Mouse (Mus musculus): ENCODE data around the gene Zcchc13.

The Zcchc13 gene

DNA sequence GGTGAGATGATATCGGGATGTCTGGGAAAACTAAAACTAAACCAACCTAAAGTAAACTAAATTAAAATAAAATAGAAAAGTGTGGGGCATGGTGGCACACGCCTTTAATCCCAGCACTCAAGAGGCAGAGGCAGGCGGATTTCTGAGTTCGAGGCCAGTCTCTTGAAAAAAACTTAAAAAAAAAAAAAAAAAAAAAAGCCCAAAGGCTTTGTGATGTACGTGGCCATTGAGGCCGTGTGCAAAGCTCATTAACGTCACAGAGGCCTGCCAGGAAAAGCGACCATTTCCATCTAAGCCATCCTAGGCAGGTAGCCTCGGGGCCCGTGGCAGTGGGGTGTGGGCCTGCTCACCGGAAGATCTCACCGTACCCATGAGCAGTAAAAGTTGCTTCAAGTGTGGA lies at the start of gene Zcchc13:
Gene Zcchc13, plus strand, starts transcription at position 284 of the 400 bp plus-strand sequence.
- no peak for DNase-seq (ENCODE audit: low spot score in 2 of 2)

DNA sequence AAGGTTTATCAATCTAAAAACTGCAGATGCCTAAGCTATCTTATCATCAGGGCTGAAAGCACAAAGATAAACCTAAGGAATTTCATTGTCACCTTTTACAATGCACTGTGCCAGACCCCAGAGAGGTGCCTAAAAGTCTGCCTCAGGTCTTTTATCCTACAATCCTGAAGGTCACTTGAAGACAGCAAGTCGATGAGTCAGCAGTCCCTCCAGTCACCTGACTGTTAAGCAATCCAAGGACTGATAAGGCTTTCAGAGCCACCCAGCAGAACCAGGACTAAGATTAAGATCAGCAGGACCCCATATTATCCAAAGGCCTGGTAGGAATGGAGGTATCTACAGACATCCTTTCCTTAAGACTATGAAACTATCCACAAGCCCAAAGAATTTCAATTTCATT lies 46.1 kb upstream of the Zcchc13 start:
- no peak for DNase-seq (ENCODE audit: low spot score in 2 of 2)

DNA sequence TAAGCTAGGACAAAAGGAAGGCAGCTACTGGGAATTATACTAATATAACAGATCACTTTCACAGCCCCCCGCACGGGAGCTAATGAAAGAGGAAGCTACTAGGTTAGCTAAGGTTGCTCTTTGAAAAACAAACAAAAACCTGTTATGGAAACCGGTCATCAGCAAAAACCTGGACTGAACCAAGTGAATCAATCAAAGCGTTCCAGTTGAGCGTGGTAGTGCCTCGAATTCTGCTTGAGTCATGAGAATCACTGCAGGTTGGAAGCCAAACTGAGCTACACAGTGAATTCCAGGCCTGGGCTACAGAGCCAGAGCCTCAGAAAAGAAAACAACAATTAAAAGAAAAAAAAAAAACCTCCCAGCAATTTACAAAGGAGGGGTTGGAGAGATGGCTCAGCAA lies 38.3 kb upstream of the Zcchc13 start:
- no peak for DNase-seq (ENCODE audit: low spot score in 2 of 2)

DNA sequence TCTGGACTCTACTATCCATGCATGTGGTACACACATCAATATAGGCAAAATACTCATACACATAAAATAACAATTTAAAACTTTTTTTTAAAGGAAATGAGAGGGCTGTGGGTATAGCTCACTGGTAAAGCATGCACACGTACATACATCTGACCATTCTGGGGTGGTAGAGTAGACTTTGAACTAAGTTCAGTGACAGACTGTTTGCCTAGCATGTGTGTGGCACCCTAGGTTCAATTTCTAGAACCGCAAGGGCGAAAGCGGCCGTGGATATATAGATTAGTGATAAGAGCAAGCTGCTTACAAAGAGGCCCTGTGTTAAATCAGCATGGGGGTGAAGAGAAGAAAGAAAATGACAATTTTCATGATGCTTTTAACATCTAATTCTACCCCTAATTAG lies 27.8 kb upstream of the Zcchc13 start:
- DNase-seq (ENCODE audit: low spot score in 2 of 2), result no peak

DNA sequence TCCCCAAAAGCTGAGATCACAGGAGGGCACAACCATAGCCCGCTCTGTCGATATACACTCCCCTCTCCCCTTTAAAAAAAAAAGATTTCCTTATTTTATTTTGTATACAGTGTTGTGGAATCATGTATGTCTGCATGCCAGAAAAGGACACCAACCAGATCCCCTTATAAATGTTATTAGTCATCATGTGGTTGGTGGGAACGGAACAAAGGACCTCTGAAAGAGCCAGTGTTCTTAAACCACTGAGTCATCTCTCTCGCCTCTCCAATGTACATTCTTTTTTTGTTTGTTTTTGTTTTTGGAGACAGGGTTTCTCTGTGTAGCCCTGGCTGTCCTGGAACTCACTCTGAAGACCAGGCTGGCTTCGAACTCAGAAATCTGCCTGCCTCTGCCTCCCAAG lies 26.2 kb upstream of the Zcchc13 start:
- no peak for DNase-seq (ENCODE audit: low spot score in 2 of 2)

DNA sequence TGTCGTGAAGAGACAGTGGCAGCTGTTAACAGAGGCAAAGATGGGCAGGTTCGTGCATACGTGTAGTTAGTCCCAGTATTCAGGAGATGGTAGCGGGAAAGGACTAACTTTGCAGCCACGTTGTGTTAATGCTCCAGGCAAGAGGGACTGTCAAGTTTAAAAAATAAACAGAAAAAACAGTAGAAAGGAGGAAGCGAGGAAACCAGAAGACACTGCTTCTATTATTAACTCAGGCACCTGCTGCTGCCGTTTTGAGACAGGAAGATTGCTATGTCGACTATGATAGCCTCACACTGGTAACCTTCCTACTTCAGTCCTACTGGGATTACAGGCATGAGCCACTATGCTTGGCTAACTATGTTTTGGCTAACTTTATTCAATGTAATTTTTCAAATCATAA lies 24.9 kb upstream of the Zcchc13 start:
- DNase-seq (ENCODE audit: low spot score in 2 of 2), result no peak

DNA sequence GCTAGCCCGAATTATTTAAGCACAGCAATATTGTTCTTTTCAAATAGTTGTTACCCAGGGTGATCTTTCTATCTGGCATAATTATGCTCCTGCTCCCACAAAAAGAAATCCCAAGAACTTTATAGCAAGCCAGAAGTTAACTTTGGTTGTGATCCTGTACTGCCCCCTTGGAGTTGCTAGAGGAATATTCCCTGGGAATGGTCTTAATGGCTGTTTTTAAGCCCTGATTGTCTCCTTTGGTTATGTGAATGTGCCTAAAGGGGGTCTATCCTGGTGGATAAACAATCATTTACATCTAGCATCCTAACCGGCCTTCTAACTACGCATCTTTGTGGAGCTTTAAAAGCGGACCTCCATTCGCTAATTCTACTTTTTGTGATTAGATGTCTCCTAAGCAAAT lies 20.0 kb upstream of the Zcchc13 start:
- DNase-seq (ENCODE audit: low spot score in 2 of 2), result no peak

DNA sequence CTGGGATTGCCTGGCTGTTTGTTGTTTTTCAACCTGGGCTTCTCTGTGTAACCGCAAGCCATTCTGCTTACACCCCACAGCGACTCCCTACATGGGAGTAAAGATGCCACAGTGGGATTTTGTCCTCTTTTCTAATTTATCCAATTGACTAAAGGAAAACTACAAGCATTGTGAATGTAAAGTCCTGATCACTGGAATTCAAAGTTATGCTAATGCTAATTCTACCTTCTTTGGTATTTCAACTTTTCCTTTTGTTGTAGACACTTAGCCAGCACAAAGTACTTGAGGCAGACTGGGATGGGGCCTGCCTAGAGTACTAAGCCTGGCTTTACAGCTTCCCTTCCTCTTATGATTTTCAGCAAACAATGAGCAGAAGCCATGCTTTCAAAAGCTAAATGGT lies 18.9 kb upstream of the Zcchc13 start:
- DNase-seq (ENCODE audit: low spot score in 2 of 2), result no peak

DNA sequence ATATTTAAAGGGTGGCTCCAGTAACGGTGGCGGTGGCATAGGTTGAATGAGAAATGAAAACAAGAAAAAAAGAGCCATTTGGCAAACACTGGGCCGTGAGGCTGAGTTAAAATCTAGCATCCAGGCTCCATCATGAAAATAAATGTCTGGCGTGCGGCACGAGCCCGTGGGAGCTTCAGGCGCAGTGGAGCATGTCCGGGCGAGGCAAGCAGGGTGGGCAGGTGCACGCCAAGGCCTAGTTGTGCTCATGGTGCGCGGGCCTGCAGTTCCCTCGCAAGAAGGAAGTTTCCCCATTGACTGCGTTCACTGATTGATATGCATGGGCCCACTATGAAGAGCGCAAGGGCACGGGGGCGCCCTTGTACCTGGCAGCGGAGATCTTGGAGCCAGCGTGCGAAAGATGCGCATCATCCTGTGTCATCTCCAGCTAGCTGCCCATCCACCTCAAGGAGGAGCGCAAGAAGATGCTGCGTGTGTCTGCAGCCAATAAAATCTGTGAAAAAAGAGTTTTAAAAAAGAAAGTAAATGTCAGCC lies 15.6 kb upstream of the Zcchc13 start:
- no peak for DNase-seq (ENCODE audit: low spot score in 2 of 2)

DNA sequence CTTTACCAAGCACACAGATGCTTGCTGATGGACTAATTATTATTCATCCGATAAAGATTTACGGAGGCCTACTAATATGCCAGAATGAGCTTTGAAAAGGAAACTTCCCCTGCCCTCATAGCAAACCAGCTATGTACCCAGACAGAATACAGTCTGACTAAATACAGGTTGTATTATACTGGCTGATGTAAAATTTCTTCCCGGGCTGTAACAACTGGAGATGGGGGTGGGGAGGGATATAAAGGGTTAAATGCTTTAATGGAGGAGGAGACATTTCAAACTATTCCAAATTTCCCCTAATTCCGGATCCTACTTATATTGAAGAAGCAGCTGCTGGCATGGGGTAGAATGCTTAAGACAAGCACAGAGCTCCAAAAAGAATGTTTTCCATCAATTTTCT lies 14.9 kb upstream of the Zcchc13 start:
- DNase-seq (ENCODE audit: low spot score in 2 of 2), result no peak

DNA sequence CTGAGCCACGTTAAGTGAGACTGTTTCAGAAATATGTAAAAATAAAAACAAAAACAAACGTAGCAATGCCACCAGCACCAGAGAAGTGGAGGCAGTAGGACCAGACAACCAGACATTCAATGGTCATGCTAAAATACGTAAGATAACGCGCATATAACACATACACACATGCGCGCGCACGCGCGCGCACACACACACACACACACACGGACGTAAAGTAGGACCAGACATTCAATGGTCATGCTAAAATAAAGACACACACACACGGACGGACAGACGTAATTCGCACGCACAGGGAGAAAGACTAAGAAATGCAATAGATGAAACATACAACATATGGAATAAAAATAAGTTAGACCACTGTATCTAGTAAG lies 14.2 kb upstream of the Zcchc13 start:
- peak in 1 of 2 experiments; percentile 37 for DNase-seq (ENCODE audit: low spot score in 2 of 2)

DNA sequence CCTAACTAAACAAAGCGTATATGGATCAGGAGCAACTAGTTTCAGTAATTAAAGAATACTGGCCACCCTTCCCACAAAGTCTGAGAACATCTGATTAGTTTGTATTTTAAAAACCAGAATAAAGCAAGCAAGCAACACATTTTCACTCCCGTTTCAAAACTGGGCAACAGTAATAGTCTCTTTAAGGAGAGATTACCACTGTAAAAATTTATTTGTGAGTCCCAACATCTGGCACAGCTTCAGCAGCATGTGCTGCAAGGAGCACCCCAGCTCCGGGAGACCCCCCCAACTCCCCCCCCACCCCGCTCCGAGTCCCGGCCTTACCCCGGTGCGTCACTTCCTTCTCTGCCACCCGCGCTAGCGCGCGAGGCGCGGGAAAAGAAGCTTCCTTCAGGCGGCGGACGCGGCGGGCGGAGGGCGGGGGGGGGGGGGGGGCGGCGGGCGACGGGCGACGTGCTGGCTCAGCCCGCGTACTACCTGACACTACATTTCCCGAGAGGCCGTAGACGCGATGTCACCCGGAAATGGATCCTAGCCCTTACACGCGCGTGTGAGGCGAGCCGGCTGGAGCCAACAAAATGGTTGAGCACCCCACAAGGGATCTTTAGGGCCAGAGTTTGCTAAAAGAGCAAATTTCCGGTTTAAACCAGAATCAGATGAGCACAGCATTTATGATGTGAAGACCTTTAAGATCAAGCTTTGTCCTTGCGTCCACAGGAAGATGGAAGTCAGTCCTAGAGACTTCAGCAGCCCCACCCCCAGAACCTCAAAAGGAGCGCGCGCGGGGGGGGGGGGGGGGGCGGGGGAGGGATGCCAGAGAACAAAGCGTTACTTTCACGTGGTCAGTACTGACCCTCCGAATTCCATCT lies 13.6 kb upstream of the Zcchc13 start:
- peak; percentile 81 to 86 for DNase-seq (ENCODE audit: low spot score in 2 of 2)

DNA sequence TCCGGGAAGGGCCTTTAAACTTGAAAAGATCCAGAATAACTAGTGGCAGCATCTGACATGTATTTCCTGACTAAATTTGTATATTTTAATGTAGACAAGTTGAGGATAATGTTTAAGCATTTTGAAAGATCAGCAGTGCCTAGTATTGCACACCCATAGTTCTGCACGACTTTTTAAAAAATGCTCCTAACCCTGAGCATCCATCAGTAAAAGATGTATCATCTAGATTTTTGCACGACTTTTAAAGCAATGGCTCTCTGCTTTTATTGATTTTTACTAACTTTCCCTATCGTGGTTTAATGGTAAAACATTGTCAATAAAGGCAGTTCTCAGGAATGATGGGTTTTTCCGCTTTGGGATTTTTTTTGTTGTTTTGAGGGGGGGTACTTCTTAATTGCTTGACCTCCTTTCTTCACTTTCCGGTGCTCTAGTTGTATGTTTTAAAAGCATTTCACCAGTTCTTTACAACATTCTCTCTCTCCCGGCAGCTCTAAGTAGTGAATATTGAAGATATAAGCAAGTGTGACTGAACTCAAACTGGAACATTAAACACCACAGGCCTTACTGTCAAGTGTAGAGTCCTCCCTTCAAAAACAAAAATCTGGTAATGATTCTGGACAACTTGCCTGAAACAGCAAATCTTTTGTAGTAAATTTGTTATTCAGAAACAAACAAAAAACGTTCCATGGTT lies 12.8 kb upstream of the Zcchc13 start:
- DNase-seq (ENCODE audit: low spot score in 2 of 2), result no peak

DNA sequence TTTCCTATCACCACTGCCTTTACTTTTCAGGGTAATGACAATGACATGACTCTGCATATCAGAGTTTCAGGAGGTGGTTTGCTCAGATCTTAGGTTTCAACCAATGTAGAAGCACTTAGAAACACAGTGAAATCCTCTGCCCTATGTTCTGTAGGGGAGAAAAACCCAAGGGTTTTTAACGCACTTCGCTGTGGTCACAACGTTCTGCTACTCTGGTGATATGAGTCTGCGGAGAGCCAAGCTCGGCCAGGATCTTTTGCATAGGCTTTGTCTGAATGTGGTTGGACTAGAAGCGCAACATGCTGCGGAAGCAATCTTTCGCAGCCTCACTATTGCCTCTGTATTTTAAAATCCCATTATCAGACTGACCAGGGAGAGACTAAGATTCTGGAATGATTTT lies 8.6 kb upstream of the Zcchc13 start:
- no peak for DNase-seq (ENCODE audit: low spot score in 2 of 2)

DNA sequence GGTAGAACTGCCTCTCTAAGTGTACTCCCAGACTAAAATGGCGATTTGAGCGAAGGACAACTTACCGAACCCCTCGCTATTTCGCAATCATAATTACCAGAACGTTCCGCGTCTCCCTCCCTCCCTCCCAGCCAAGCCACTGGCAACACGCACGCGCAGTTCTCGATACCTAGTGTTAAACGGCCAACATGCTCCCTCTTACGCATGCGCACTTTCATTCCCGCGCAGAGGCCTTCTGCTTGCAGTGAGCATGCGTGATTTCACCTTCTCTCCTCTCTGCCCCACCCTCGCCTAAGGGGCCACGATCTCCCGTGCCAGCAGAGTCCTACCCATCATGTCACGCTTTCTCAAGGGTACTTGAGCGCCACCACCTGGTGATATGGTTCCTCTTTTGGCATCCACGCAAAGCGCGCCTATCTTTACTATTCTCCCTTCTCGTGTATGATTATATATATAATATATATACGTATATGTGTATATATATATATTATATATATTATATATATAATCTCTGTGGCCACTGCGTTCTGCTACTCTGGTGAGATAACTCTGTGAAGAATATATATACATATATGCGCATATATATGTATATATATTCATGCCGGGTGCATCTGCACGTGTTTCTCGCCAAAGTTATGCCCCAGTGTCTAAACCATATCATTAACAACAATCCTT lies 8.0 kb upstream of the Zcchc13 start:
- DNase-seq (ENCODE audit: low spot score in 2 of 2), result peak; percentile 93 to 97

DNA sequence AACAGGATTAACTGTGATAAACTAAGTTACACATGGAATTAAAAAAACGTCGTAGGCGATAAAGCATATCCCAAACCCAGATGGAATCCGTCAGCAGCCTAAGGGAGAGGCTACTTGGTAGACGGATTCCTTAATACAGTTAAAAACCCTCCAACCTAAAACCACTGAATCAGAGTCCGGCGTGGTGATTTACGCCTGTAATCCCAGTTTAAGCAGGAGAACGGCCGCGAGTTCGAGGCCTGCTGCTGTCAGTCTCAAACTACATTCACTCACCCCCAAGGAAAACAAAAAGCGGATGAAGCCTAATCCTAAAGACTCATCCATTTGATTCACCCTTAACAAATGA lies 7.5 kb upstream of the Zcchc13 start:
- no peak for DNase-seq (ENCODE audit: low spot score in 2 of 2)

DNA sequence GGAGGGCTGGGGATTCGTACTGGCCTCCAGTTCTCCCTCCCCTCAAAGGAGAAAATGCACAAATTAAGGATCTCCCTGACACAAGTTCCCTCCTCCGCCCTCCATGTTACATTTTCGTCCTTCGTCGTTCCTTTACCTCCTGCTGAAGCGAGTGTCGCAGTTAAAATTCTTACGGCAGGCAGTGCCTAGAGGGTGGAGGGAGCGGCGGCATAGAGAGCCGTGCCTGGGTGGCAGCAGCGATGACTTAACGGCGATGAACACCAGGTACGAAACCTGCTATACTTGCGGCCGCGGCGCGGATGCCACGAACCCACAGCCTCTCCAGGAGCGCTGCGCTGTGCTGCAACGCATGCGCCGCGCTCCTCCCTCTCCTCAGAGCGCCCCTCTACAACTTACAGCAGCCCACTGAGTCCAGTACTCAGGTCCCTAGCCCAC lies 7.0 kb upstream of the Zcchc13 start:
- DNase-seq (ENCODE audit: low spot score in 2 of 2), result peak in 1 of 2 experiments; percentile 49

DNA sequence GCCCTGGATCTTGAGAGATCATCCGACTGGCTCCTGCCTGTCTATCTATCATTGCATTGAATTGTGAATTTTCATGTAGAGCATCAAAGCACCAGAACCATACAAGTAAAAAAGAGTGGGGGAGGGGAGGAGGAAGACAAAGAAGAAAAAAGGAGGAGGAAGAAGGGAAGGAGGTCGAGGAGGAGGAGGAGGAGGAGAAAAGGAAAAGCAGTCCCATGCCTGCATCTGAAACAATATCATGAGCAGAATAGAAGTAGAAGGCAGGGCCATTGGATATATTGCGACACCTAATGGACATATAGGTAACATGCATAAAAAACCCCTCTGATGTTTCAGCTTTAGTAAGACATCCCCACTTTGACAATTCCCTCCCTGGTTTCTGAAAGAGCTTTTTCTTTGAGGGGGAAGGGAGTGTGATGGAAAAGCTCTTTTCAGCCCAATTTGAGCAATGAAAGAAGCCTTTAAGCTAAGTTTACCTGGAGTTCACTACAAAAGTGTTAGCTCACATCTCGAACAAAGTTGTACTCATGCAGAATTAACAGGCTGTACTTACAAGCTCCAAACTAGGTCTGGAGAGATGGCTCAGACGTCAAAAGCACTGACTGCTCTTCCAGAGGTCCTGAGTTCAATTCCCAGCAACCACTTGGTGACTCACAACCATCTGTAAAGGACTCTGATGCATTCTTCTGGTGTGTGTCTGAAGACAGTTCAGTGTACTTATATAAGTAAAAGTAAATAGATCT lies 5.8 kb upstream of the Zcchc13 start:
- DNase-seq (ENCODE audit: low spot score in 2 of 2), result no peak

DNA sequence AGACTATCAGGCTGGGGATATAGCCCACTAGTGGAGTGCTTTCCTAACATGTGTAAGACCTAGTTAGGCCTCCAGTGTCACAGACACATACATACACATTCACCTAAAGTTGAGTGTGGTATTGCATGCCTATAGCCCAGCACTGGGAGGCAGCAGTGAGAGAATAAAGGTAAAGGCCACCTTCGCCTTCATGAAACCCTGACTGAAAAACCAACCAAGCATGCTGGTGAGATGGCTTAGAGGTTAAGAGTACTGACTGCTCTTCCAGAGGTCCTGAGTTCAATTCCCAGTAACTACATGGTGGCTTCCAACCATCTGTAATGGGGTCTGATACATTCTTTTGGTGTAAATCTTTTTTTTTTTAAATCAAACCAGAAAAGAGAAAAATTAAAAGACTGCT lies 1.5 kb upstream of the Zcchc13 start:
- no peak for DNase-seq (ENCODE audit: low spot score in 2 of 2)

DNA sequence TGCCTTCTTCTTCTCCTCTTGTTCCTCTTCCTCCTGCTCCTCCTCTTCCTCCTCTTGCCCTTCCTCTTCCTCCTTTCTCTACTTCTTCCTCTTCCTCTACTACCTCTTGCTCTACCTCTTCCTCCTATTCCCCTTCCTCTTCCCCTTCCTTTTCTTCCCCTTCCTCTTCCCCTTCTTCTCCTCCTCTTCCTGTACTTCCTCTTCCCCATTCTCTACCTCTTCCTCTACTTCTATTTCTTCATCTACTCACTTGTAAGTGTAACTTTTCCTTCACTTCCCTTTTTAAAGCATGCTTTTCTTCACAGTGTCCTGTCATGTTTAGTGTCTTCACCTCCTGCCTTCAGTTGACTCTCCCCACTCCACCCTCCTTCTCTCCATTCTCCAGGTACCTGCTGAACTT lies 3.5 kb downstream of the Zcchc13 start:
- DNase-seq (ENCODE audit: low spot score in 2 of 2), result no peak

DNA sequence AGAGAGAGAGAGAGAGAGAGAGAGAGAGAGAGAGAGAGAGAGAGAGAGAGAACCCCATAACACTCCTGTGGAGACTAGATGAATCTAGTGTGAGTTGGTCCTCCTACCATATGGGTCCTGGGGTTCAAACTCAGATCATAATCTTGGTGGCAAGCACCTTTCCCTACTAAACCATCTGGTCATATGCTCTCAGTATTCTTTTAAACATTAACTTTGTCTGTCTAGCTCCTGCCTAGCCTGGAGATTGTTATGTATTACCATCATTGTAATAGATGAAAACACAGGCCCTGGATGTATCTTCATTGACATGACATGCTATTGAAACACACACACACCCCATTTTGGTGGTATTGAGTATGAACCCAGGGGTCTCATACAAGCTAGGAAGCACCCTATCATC lies 5.6 kb downstream of the Zcchc13 start:
- no peak for DNase-seq (ENCODE audit: low spot score in 2 of 2)

DNA sequence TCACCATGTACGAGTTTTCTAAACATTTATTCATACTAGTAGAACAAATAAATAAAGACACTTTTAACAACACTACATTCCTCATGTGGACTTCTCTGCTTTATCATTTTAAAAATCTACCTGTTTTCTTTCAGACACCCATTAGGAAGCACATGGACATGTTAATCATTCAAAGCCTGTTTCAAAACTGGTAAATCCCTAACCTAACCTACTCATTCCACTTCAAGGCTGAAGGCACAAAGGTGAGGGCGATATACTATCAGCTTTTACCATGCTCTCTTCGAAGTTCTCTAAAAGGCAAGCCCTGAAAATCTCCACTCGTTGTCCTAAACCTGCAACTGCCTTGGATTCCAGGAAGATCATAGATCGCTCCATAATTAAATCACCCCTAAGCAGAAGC lies 8.2 kb downstream of the Zcchc13 start:
- no peak for DNase-seq (ENCODE audit: low spot score in 2 of 2)

Data from right cerebral cortex, postnatal 36 days (tissue).